Mouse (Mus musculus) liver, postnatal 0 days (tissue): ENCODE data around the gene Hoxb8.

ENCODE experiments used
- CTCF ChIP-seq: sonication (generic); IDR thresholded peaks from 2 replicates; pipeline ENCODE4 v1.5.1; 2016; ENCODE audit warnings: antibody characterized with exemption, low read depth
- EP300 ChIP-seq: IDR thresholded peaks from 2 replicates; pipeline ENCODE4 v1.6.1; 2016; ENCODE audit warnings: antibody characterized with exemption, low read depth, mild to moderate bottlenecking

GRCm38 (mm10) chr11:96324125-96324524, 42.4 kb downstream of the Hoxb8 start:
- TF ChIP-seq EP300 (no peak), CTCF (no peak)
